Mouse (Mus musculus) heart, postnatal 0 days (tissue): ENCODE measurements around the gene Chst15.

Experiments used
- CTCF ChIP-seq: IDR thresholded peaks from 2 replicates; pipeline ENCODE4 v1.5.1; 2016; ENCODE audit warnings: antibody characterized with exemption, control low read depth, low read depth
- EP300 ChIP-seq: IDR thresholded peaks from 2 replicates; pipeline ENCODE4 v1.6.1; 2016; ENCODE audit warnings: antibody characterized with exemption, low read depth

DNA sequence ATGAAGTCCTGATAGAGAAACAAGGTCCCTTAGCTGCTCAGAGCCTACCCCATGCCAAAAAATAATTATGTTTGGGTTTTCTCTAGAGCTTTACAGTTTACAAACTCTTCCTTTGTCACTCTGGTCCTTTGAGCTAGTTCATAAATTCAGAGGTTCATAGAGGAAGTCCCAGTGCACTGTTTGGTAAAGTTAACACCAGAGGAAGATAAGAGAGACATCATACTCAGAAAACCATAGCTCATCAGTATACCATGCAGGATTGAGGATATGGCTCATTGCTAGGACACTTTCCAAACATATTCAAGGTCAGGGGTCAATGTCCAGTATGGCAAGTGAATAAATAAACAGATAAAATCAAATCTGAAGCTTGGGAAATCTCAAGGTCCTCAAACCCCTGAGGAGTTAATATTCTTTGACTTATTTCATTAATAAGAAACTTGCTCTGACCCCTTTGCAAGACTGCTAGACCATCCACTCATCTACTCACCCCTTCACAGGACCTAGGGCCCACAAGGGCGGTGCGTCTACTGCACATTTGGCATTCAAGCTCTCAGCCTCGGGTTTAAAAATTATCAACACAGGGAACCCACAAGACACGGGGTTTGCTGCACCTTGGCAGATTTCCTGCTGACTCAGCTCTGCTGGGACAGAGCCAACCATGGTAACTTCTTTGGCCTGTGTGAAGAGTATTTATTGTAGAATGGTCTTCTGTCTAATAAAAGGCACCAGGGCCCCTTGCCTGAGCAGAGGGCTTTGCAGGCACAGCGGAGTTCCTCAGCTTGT, 8.7 kb upstream of the Chst15 start:
- TF ChIP-seq CTCF (no peak), EP300 (no peak)
